Comparison of ENCODE assay signal across 8 mouse cellular contexts in the genomic region with DNA sequence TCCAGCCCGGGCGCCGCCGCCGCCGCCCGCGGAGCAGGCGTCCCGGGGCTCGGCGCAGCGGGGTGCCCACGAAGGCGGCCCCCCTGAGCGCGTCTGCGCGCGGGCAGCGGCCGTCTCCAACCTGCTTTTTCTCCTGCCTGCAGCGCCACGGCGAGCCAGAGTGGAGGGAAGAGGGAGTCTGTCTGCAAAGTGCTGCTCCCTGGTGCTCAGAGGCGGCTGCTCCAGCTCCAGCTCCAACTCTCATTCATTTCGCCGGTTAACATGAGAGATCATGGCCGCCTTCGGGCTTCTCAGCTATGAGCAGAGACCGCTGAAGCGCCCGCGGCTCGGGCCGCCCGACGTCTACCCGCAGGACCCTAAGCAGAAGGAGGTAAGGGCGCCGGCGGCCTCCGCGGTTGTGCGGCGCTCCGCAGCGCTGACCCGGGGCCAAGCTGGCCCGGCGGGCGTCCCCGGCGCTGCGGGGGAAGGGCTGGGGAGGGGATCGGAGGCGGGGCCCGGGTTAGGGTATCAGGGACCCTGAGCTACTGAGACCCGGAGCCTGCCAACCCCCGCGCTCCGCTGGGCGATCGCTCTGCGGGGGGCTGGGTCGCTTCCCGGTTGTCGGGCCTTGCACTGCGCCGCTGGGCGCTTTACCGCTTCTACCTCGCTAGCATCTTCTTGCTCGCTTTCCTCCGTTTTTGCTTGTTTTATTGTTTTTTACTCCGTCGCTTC. TPM values are rescaled to one million over a fixed set of nuclear protein-coding genes. Genes with fewer than 3 reads are reported as not detected.
DNase-seq lines count a peak whose midpoint lies in the region; ATAC-seq and TF ChIP-seq lines count a peak whose summit lies in the region.

No protein-coding gene starts in this region.

- peak overlapping the region; percentile 98 for H3K4me2 ChIP-seq in limb, embryonic 14.5 days (replicated peaks; ENCODE audit: low read depth, low read length, severe bottlenecking)
- peak overlapping the region; percentile 89 for H3K4me2 ChIP-seq in midbrain, embryonic 13.5 days (replicated peaks)

- peak overlapping the region; percentile 73 for H3K9ac ChIP-seq in limb, embryonic 14.5 days (ENCODE audit: low read depth, low read length, severe bottlenecking)
- peak overlapping the region; percentile 84 for H3K9ac ChIP-seq in midbrain, embryonic 13.5 days (replicated peaks)

- no peaks in the 10 kb centered on the region for H3K36me3 ChIP-seq in embryonic facial prominence, embryonic 10.5 days (replicated peaks)
- no peaks in the 10 kb centered on the region for H3K36me3 ChIP-seq in limb, embryonic 14.5 days (ENCODE audit: control insufficient read depth, insufficient read depth, low read length)
- no peaks in the 10 kb centered on the region for H3K36me3 ChIP-seq in midbrain, embryonic 13.5 days
- no peaks in the 10 kb centered on the region for H3K36me3 ChIP-seq in splenic B cell, adult 2 months (ENCODE audit: control insufficient read depth, insufficient read depth, low read length, poor library complexity, severe bottlenecking)

- ATAC-seq in CD4-positive, CD25-positive, alpha-beta regulatory T cell, adult 4 months: no peak
- peak; percentile 86 for ATAC-seq in limb, embryonic 14.5 days (ENCODE audit: low FRiP score, low read depth)
- peak; percentile 88 for ATAC-seq in midbrain, embryonic 13.5 days

- peak; percentile 44; the same call in 1 of the 2 replicates for TF ChIP-seq POLR2A in limb, embryonic 14.5 days (IDR thresholded peaks at IDR 0.05; ENCODE audit: borderline replicate concordance, extremely low read depth, insufficient read depth, insufficient read length)

- peak; percentile 38 for DNase-seq in CD4-positive, CD25-positive, alpha-beta regulatory T cell, adult 2 months (ENCODE audit: low read depth, low spot score)
- DNase-seq in embryonic facial prominence, embryonic 10.5 days (ENCODE audit: low spot score): peak; percentile 86
- DNase-seq in gastrocnemius, postnatal 4 days (ENCODE audit: low spot score in 2 of 2): peak; percentile 56 to 78
- DNase-seq in kidney, adult 9 months: peak; percentile 61
- peak; percentile 76 for DNase-seq in limb, embryonic 14.5 days (ENCODE audit: low spot score)
- peak; percentile 9 for DNase-seq in splenic B cell, adult 2 months (ENCODE audit: low read depth, low spot score)

- peaks cover 23% of the 10 kb centered on the region for H3K4me1 ChIP-seq in embryonic facial prominence, embryonic 10.5 days
- peaks cover 6% of the 10 kb centered on the region; the same call in 1 of the 2 replicates for H3K4me1 ChIP-seq in limb, embryonic 14.5 days (ENCODE audit: control insufficient read depth, insufficient read depth, low read length)
- peaks cover 17% of the 10 kb centered on the region for H3K4me1 ChIP-seq in midbrain, embryonic 13.5 days (replicated peaks)

- under 1% methylated on average over 77 of the region's 77 CpGs for WGBS in embryonic facial prominence, embryonic 10.5 days
- under 1% methylated on average over 54 of the region's 77 CpGs for WGBS in limb, embryonic 14.5 days
- under 1% methylated on average over 69 of the region's 77 CpGs for WGBS in midbrain, embryonic 13.5 days

- H3K27me3 ChIP-seq in embryonic facial prominence, embryonic 10.5 days (replicated peaks; ENCODE audit: low read depth, poor library complexity, severe bottlenecking): peaks cover 54% of the 10 kb centered on the region
- peaks cover 22% of the 10 kb centered on the region; the same call in 1 of the 2 replicates for H3K27me3 ChIP-seq in limb, embryonic 14.5 days (ENCODE audit: control insufficient read depth, insufficient read depth, low read length)
- H3K27me3 ChIP-seq in midbrain, embryonic 13.5 days: peaks cover 26% of the 10 kb centered on the region
- no peaks in the 10 kb centered on the region for H3K27me3 ChIP-seq in splenic B cell, adult 2 months (ENCODE audit: control insufficient read depth, insufficient read depth, low read length, poor library complexity, severe bottlenecking)

- H3K4me3 ChIP-seq in embryonic facial prominence, embryonic 10.5 days: peak overlapping the region; percentile 81
- H3K4me3 ChIP-seq in limb, embryonic 14.5 days (replicated peaks; ENCODE audit: low read length): peak overlapping the region; percentile 76
- peak overlapping the region; percentile 77 for H3K4me3 ChIP-seq in midbrain, embryonic 13.5 days (replicated peaks)

- H3K9me3 ChIP-seq in embryonic facial prominence, embryonic 10.5 days: no peaks in the 10 kb centered on the region
- no peaks in the 10 kb centered on the region for H3K9me3 ChIP-seq in limb, embryonic 14.5 days (ENCODE audit: control insufficient read depth, low read length)
- no peaks in the 10 kb centered on the region for H3K9me3 ChIP-seq in midbrain, embryonic 13.5 days

- peak overlapping the region; percentile 91 for H3K27ac ChIP-seq in embryonic facial prominence, embryonic 10.5 days (replicated peaks)
- peak overlapping the region; percentile 85 for H3K27ac ChIP-seq in limb, embryonic 14.5 days (replicated peaks; ENCODE audit: low read depth, low read length)
- H3K27ac ChIP-seq in midbrain, embryonic 13.5 days: peak overlapping the region; percentile 92

RNA-seq across cellular contexts. Expression of a gene that starts 1.3 kb away (rescaled TPM):
- polyA plus RNA-seq in CD4-positive, CD25-positive, alpha-beta regulatory T cell, adult 4 months (2017; shearing (Covaris generic)): under 1 TPM; 0.50 to 0.61 TPM
- polyA plus RNA-seq in embryonic facial prominence, embryonic 10.5 days (2016; fragmentation: Nextera tagmentation; extraction: Ambion mirVana): 2.0 and 2.6 TPM in 2 replicates
- total RNA-seq in gastrocnemius, postnatal 4 days (2021): 1 to 10 TPM; 6.4 to 6.9 TPM
- polyA plus RNA-seq in limb, embryonic 14.5 days (2012; rRNA removed): 4.5 and 4.9 TPM in 2 replicates
- 2.3 and 2.4 TPM in 2 replicates for polyA plus RNA-seq in limb, embryonic 14.5 days (2014; fragmentation: Nextera tagmentation; extraction: Ambion mirVana)
- polyA plus RNA-seq in midbrain, embryonic 13.5 days (2015; fragmentation: Nextera tagmentation; extraction: Ambion mirVana): 4.0 and 4.4 TPM in 2 replicates

Comparison
In these comparisons a context has a peak if more than half of its experiments do, and no peak if none do; other contexts are left out.
1. DNase-seq: peak in every context shown above with its lines; median percentile 86 in embryonic facial prominence, embryonic 10.5 days; 76 in limb, embryonic 14.5 days; 67 in gastrocnemius, postnatal 4 days; 61 in kidney, adult 9 months; 38 in CD4-positive, CD25-positive, alpha-beta regulatory T cell, adult 2 months; 9 in splenic B cell, adult 2 months.